Mouse (Mus musculus) limb, embryonic 11.5 days (tissue): ENCODE measurements at regions not wholly inside any gene's neighbourhood (a gene's known extent, or its start where the extent isn't known, plus 50 kb on each side); places are given as distances from the start of the nearest gene placed in this dataset.

Source experiments
- ATAC-seq: fragments of 200-750 bp; cut with Nextera tagmentation; 2 replicates; pipeline ENCODE4 v1.8.0; 2017; ENCODE audit warnings: low read depth; ENCODE audit not compliant: insufficient number of reproducible peaks, low FRiP score, low TSS enrichment
- DNase-seq: peaks from one replicate; pipeline ENCODE4 v3.0.0-alpha.2; 2015; ENCODE audit warnings: low spot score
- H3K27ac ChIP-seq: fragments of 300-500 bp; sonication (generic); replicated peaks from 2 replicates; pipeline ENCODE4 v1.5.1; 2014; ENCODE audit warnings: low read depth, mild to moderate bottlenecking, low read length
- H3K27me3 ChIP-seq: fragments of 300-500 bp; sonication (generic); 2 replicates; pipeline ENCODE4 v1.6.1; 2014; ENCODE audit warnings: mild to moderate bottlenecking, low read length, mixed read lengths; ENCODE audit not compliant: control insufficient read depth, insufficient read depth
- H3K36me3 ChIP-seq: fragments of 300-500 bp; sonication (generic); 2 replicates; pipeline ENCODE4 v1.6.1; 2014; ENCODE audit warnings: mild to moderate bottlenecking, low read length, moderate library complexity, mixed read lengths; ENCODE audit not compliant: control insufficient read depth, insufficient read depth
- H3K4me1 ChIP-seq: fragments of 300-500 bp; sonication (generic); 2 replicates; pipeline ENCODE4 v1.6.1; 2014; ENCODE audit warnings: low read length, mixed read lengths; ENCODE audit not compliant: control insufficient read depth, insufficient read depth
- H3K4me2 ChIP-seq: fragments of 300-500 bp; sonication (generic); 2 replicates; pipeline ENCODE4 v1.6.1; 2014; ENCODE audit warnings: low read depth, mild to moderate bottlenecking, moderate library complexity; ENCODE audit not compliant: severe bottlenecking
- H3K4me3 ChIP-seq: fragments of 300-500 bp; sonication (generic); 2 replicates; pipeline ENCODE4 v1.5.1; 2014; ENCODE audit warnings: low read depth, low read length
- H3K9ac ChIP-seq: fragments of 300-500 bp; sonication (generic); 2 replicates; pipeline ENCODE4 v1.6.1; 2014; ENCODE audit warnings: mild to moderate bottlenecking, low read length
- H3K9me3 ChIP-seq: fragments of 300-500 bp; sonication (generic); 2 replicates; pipeline ENCODE4 v1.6.1; 2016; ENCODE audit warnings: low read length; ENCODE audit not compliant: control insufficient read depth
- whole genome bisulfite sequencing: fragments of 180-500 bp; shearing (Covaris S2); extraction: QIAGEN DNeasy Blood & Tissue Kit; methylation state at CpG from one replicate; pipeline ENCODE4 v1.1.7; 2014; 5-methylcytosine and 5-hydroxymethylcytosine counted together

- Histone ChIP-seq H3K27ac (no peak overlapping the region), H3K4me3 (no peak overlapping the region), H3K4me1 (no peaks in the 10 kb centered on the region), H3K36me3 (no peaks in the 10 kb centered on the region), H3K27me3 (no peaks in the 10 kb centered on the region), H3K9me3 (no peaks in the 10 kb centered on the region), H3K9ac (no peak overlapping the region), H3K4me2 (no peak overlapping the region)
- WGBS = 93% methylated on average over 6 of the region's 6 CpGs
- DNase-seq = no peak
- ATAC-seq = no peak
These were observed 126.3 kb upstream of the Plekha5 start for GRCm38 (mm10) chr6:140297561-140297960.

GRCm38 (mm10) chr6:140290109-140290508 is 133.7 kb upstream of the Plekha5 start:
- no peak for DNase-seq
- WGBS = 72% methylated on average over 13 of the region's 13 CpGs
- no peaks in the 10 kb centered on the region for H3K9me3 ChIP-seq
- no peak overlapping the region for H3K4me2 ChIP-seq
- H3K27ac ChIP-seq = no peak overlapping the region
- H3K4me3 ChIP-seq = no peak overlapping the region
- H3K36me3 ChIP-seq = no peaks in the 10 kb centered on the region
- no peaks in the 10 kb centered on the region for H3K27me3 ChIP-seq
- H3K9ac ChIP-seq = no peak overlapping the region
- H3K4me1 ChIP-seq = no peaks in the 10 kb centered on the region
- no peak for ATAC-seq

- H3K4me2 ChIP-seq = no peak overlapping the region
- no peaks in the 10 kb centered on the region for H3K36me3 ChIP-seq
- no peaks in the 10 kb centered on the region for H3K9me3 ChIP-seq
- H3K9ac ChIP-seq = no peak overlapping the region
- WGBS = 44% methylated on average over 8 of the region's 8 CpGs
- ATAC-seq (no peak), DNase-seq (no peak)
- H3K27ac ChIP-seq = no peak overlapping the region
- H3K4me3 ChIP-seq = no peak overlapping the region
- no peaks in the 10 kb centered on the region for H3K4me1 ChIP-seq
- no peaks in the 10 kb centered on the region for H3K27me3 ChIP-seq
These were observed 135.1 kb upstream of the Plekha5 start for GRCm38 (mm10) chr6:140288799-140289198.

GRCm38 (mm10) chr6:140282285-140282577 is 141.6 kb upstream of the Plekha5 start:
- no peaks in the 10 kb centered on the region for H3K9me3 ChIP-seq
- no peaks in the 10 kb centered on the region for H3K36me3 ChIP-seq
- H3K27me3 ChIP-seq = no peaks in the 10 kb centered on the region
- no peak overlapping the region for H3K4me3 ChIP-seq
- H3K4me1 ChIP-seq = 0 out of 2 replicates have a peak, but pooled peaks cover 3% of the 10 kb centered on the region
- H3K27ac ChIP-seq = 0 out of 2 replicates have a peak overlapping the region, but pooled peaks have one; percentile 21
- H3K4me2 ChIP-seq = no peak overlapping the region
- H3K9ac ChIP-seq = no peak overlapping the region
- DNase-seq (no peak), ATAC-seq (no peak)
- WGBS = 78% methylated on average over 7 of the region's 7 CpGs

GRCm38 (mm10) chr6:140281488-140282284 is 142.2 kb upstream of the Plekha5 start:
- no peaks in the 10 kb centered on the region for H3K36me3 ChIP-seq
- H3K27ac ChIP-seq = peak overlapping the region; percentile 21; the same call in 1 of the 2 replicates
- ATAC-seq = no peak
- DNase-seq = no peak
- H3K4me3 ChIP-seq = no peak overlapping the region
- WGBS = 42% methylated on average over 17 of the region's 17 CpGs
- H3K4me2 ChIP-seq = no peak overlapping the region
- H3K4me1 ChIP-seq = 0 out of 2 replicates have a peak, but pooled peaks cover 3% of the 10 kb centered on the region
- H3K27me3 ChIP-seq = no peaks in the 10 kb centered on the region
- no peaks in the 10 kb centered on the region for H3K9me3 ChIP-seq
- H3K9ac ChIP-seq = no peak overlapping the region

GRCm38 (mm10) chr6:140280817-140281475 is 142.9 kb upstream of the Plekha5 start:
- ATAC-seq = peak; percentile 60; the same call in 1 of the 2 replicates
- H3K27ac ChIP-seq = no peak overlapping the region
- no peak overlapping the region for H3K4me2 ChIP-seq
- no peaks in the 10 kb centered on the region for H3K27me3 ChIP-seq
- 0 out of 2 replicates have a peak, but pooled peaks cover 3% of the 10 kb centered on the region for H3K4me1 ChIP-seq
- DNase-seq = no peak
- H3K9ac ChIP-seq = no peak overlapping the region
- H3K36me3 ChIP-seq = no peaks in the 10 kb centered on the region
- H3K9me3 ChIP-seq = no peaks in the 10 kb centered on the region
- WGBS = 51% methylated on average over 9 of the region's 9 CpGs
- no peak overlapping the region for H3K4me3 ChIP-seq

- 70% methylated on average over 8 of the region's 8 CpGs for WGBS
- DNase-seq (no peak), ATAC-seq (no peak)
- Histone ChIP-seq H3K9me3 (no peaks in the 10 kb centered on the region), H3K4me1 (0 out of 2 replicates have a peak, but pooled peaks cover 3% of the 10 kb centered on the region), H3K27ac (no peak overlapping the region), H3K36me3 (no peaks in the 10 kb centered on the region), H3K9ac (no peak overlapping the region), H3K27me3 (no peaks in the 10 kb centered on the region), H3K4me2 (no peak overlapping the region), H3K4me3 (no peak overlapping the region)
These were observed 144.0 kb upstream of the Plekha5 start for GRCm38 (mm10) chr6:140279736-140280370.

- Histone ChIP-seq H3K4me3 (no peak overlapping the region), H3K4me1 (0 out of 2 replicates have a peak, but pooled peaks cover 3% of the 10 kb centered on the region), H3K27ac (no peak overlapping the region), H3K4me2 (no peak overlapping the region), H3K27me3 (no peaks in the 10 kb centered on the region), H3K9me3 (no peaks in the 10 kb centered on the region), H3K36me3 (no peaks in the 10 kb centered on the region), H3K9ac (no peak overlapping the region)
- ATAC-seq = no peak
- no peak for DNase-seq
- WGBS = 5% methylated on average over 5 of the region's 5 CpGs
These were observed 145.1 kb upstream of the Plekha5 start for GRCm38 (mm10) chr6:140278750-140279149.
